Mouse (Mus musculus) ES-E14 (cell line): ENCODE results near the gene Spint5.

Source experiments
- CHD2 ChIP-seq: IDR thresholded peaks from 2 replicates; pipeline ENCODE4 v1.6.1; 2014; ENCODE audit warnings: mild to moderate bottlenecking, low read depth, low read length, inconsistent platforms
- ZC3H11A ChIP-seq: IDR thresholded peaks from 2 replicates; pipeline ENCODE4 v1.6.1; 2012; ENCODE audit warnings: low read depth, mild to moderate bottlenecking, inconsistent platforms, low read length, borderline replicate concordance

- no peak for TF ChIP-seq CHD2
- TF ChIP-seq ZC3H11A: no peak
Measured at GRCm38 (mm10) chr2:164678848-164679625, 36.1 kb upstream of the Spint5 start.
